ENCODE assay signal across 8 mouse cellular contexts in genomic region chr5:115977757-115978156, GRCm38 (mm10). TPM values are rescaled to one million over a fixed set of nuclear protein-coding genes. Genes with fewer than 3 reads are reported as not detected.
DNase-seq lines count a peak whose midpoint lies in the region; ATAC-seq and TF ChIP-seq lines count a peak whose summit lies in the region.

No protein-coding gene starts in this region.

- H3K4me3 ChIP-seq in midbrain, embryonic 10.5 days, result no peak overlapping the region
- no peak overlapping the region for H3K4me3 ChIP-seq in midbrain, postnatal 0 days (ENCODE audit: low read depth, low read length)
- no peak overlapping the region for H3K4me3 ChIP-seq in limb, embryonic 10.5 days
- H3K4me3 ChIP-seq in neural tube, embryonic 14.5 days (ENCODE audit: low read depth, low read length), result no peak overlapping the region

- no peak for TF ChIP-seq CTCF in midbrain, postnatal 0 days (IDR thresholded peaks at IDR 0.05)

- intact Hi-C loops in heart, postnatal 10 days (cut with DNase I), result no loop called here

- no peaks in the 10 kb centered on the region for H3K27me3 ChIP-seq in midbrain, embryonic 10.5 days (ENCODE audit: low read depth, poor library complexity, severe bottlenecking)
- no peaks in the 10 kb centered on the region for H3K27me3 ChIP-seq in midbrain, postnatal 0 days (ENCODE audit: insufficient read depth, low read length)
- no peaks in the 10 kb centered on the region for H3K27me3 ChIP-seq in limb, embryonic 10.5 days (ENCODE audit: low read depth, poor library complexity, severe bottlenecking)
- H3K27me3 ChIP-seq in neural tube, embryonic 14.5 days (ENCODE audit: control insufficient read depth, insufficient read depth, low read length), result no peaks in the 10 kb centered on the region

- ATAC-seq in midbrain, postnatal 0 days (ENCODE audit: low FRiP score), result no peak
- ATAC-seq in neural tube, embryonic 14.5 days (ENCODE audit: low read depth), result no peak
- no peak for ATAC-seq in activated CD4-positive, CD25-positive, alpha-beta regulatory T cell, adult 4 months

- H3K9me3 ChIP-seq in midbrain, embryonic 10.5 days (replicated peaks), result no peaks in the 10 kb centered on the region
- H3K9me3 ChIP-seq in midbrain, postnatal 0 days (ENCODE audit: low read length), result no peaks in the 10 kb centered on the region
- H3K9me3 ChIP-seq in limb, embryonic 10.5 days (replicated peaks), result no peaks in the 10 kb centered on the region
- H3K9me3 ChIP-seq in neural tube, embryonic 14.5 days (ENCODE audit: control insufficient read depth, low read length), result no peaks in the 10 kb centered on the region

- no peak overlapping the region; the same call in 1 of the 2 replicates for H3K9ac ChIP-seq in midbrain, postnatal 0 days (replicated peaks; ENCODE audit: low read length, poor library complexity, severe bottlenecking)
- no peak overlapping the region for H3K9ac ChIP-seq in neural tube, embryonic 14.5 days (replicated peaks; ENCODE audit: low read depth, low read length)

- peak overlapping the region; percentile 67 for H3K27ac ChIP-seq in midbrain, embryonic 10.5 days (replicated peaks)
- H3K27ac ChIP-seq in midbrain, postnatal 0 days (ENCODE audit: low read depth, low read length), result no peak overlapping the region
- H3K27ac ChIP-seq in limb, embryonic 10.5 days, result peak overlapping the region; percentile 61
- H3K27ac ChIP-seq in neural tube, embryonic 14.5 days (ENCODE audit: low read depth, low read length), result peak overlapping the region; percentile 44; the same call in 1 of the 2 replicates

- peaks cover 95% of the 10 kb centered on the region for H3K36me3 ChIP-seq in midbrain, embryonic 10.5 days
- peaks cover 28% of the 10 kb centered on the region for H3K36me3 ChIP-seq in midbrain, postnatal 0 days (ENCODE audit: insufficient read depth, low read length)
- peaks cover 83% of the 10 kb centered on the region for H3K36me3 ChIP-seq in limb, embryonic 10.5 days
- no peaks in the 10 kb centered on the region for H3K36me3 ChIP-seq in neural tube, embryonic 14.5 days (ENCODE audit: control insufficient read depth, insufficient read depth, low read length)

- peaks cover 20% of the 10 kb centered on the region for H3K4me1 ChIP-seq in midbrain, embryonic 10.5 days
- H3K4me1 ChIP-seq in midbrain, postnatal 0 days (ENCODE audit: insufficient read depth, low read length), result 0 out of 2 replicates have a peak, but pooled peaks cover 7% of the 10 kb centered on the region
- peaks cover 18% of the 10 kb centered on the region for H3K4me1 ChIP-seq in limb, embryonic 10.5 days
- H3K4me1 ChIP-seq in neural tube, embryonic 14.5 days (ENCODE audit: control insufficient read depth, insufficient read depth, low read length), result no peaks in the 10 kb centered on the region

- H3K4me2 ChIP-seq in midbrain, postnatal 0 days (ENCODE audit: low read depth, low read length, poor library complexity, severe bottlenecking), result no peak overlapping the region
- H3K4me2 ChIP-seq in neural tube, embryonic 14.5 days (ENCODE audit: low read depth, low read length), result no peak overlapping the region

- 74% methylated on average over 10 of the region's 10 CpGs for WGBS in midbrain, embryonic 10.5 days
- WGBS in midbrain, postnatal 0 days, result 67% methylated on average over 10 of the region's 10 CpGs
- 79% methylated on average over 10 of the region's 10 CpGs for WGBS in limb, embryonic 10.5 days
- WGBS in neural tube, embryonic 14.5 days, result 88% methylated on average over 10 of the region's 10 CpGs

- no peak for DNase-seq in midbrain, embryonic 10.5 days (ENCODE audit: low spot score)
- DNase-seq in midbrain, postnatal 0 days (ENCODE audit: low spot score), result no peak
- peak; percentile 49 to 58 for DNase-seq in heart, postnatal 10 days
- no peak for DNase-seq in limb, embryonic 10.5 days (ENCODE audit: low spot score)
- DNase-seq in frontal cortex, postnatal 25 days (ENCODE audit: low spot score in 2 of 2), result no peak
- DNase-seq in thymus, postnatal 4 days, result no peak

RNA-seq across cellular contexts. Expression of gene Prkab1, which starts 46.6 kb away (rescaled TPM):
- polyA plus RNA-seq in midbrain, embryonic 10.5 days (2016; fragmentation: Nextera tagmentation; extraction: Ambion mirVana), result 66.7 and 72.6 TPM in 2 replicates
- 43.8 and 47.0 TPM in 2 replicates for total RNA-seq in midbrain, postnatal 0 days (2014; rRNA removed)
- polyA plus RNA-seq in midbrain, postnatal 0 days (2015; fragmentation: Nextera tagmentation; extraction: Ambion mirVana), result 47.0 and 53.3 TPM in 2 replicates
- total RNA-seq in heart, postnatal 10 days (2021), result 10 to 100 TPM; 61.9 to 71.1 TPM
- polyA plus RNA-seq in limb, embryonic 10.5 days (2016; fragmentation: Nextera tagmentation; extraction: Ambion mirVana), result 84.0 and 84.8 TPM in 2 replicates
- 48.8 and 53.3 TPM in 2 replicates for polyA plus RNA-seq in neural tube, embryonic 14.5 days (2014; fragmentation: Nextera tagmentation; extraction: Ambion mirVana)
- polyA plus RNA-seq in activated CD4-positive, CD25-positive, alpha-beta regulatory T cell, adult 4 months (2017; shearing (Covaris generic)), result 10 to 100 TPM; 36.1 to 43.3 TPM

Comparison
In these comparisons a context has a peak if more than half of its experiments do, and no peak if none do; other contexts are left out.
1. DNase-seq: peak in heart, postnatal 10 days (2 of 2); none in midbrain, embryonic 10.5 days (single experiment), midbrain, postnatal 0 days (single experiment), limb, embryonic 10.5 days (single experiment), frontal cortex, postnatal 25 days (0 of 2) and thymus, postnatal 4 days (single experiment).